Mouse (Mus musculus) stomach, adult 2 months (tissue): Measurements from ENCODE around the gene Rxrg. TPM values are rescaled to one million over a fixed set of nuclear protein-coding genes. Genes with fewer than 3 reads are reported as not detected.

ENCODE experiments used
- polyA plus RNA-seq: library from polyadenylated mRNA; depleted of rRNA; stranded (reverse); fragments of >200 nt; gene quantifications from 2 replicates; pipeline ENCODE4 v1.2.3, GENCODE M21; 2012; rRNA removed

Rxrg gene
- 0.49 and 1.1 TPM in 2 replicates for polyA plus RNA-seq

DNA sequence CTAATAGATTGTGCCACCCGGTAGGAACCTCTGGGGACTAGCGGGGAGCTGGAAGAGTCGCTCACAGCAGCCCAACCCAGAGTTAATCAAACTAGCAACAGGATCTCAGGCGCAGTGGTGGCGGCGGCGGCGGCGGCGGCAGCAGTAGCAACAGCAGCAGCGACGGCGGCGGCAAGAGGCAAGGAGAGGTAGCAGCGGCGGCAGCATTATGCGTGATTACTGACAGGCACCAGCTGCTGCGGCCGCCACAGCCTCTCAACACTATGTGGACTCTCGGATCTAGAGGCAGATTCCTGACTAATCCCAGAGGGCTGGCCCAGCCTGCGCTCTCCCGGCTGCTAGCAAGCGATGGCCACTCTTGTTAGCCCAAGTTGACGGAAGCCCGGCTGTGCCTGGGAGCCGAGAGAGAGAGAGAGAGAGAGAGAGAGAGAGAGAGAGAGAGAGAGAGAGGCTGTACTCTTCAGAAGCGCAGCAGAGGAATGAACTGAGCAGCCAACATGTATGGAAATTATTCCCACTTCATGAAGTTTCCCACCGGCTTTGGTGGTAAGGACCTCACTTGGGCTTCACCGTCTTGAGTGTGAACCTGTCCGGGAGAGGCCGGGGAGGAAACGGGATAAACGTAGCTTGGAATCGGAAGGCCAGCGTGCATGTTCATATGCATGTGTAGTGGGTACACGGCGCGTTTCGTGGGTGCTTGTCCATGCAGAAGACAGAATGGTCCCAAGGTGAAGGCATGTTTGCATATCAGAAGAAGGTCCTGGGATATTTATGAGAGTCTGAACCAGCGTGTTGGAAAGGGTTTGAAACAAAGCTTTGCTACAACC lies at the start of gene Rxrg:
Gene Rxrg, plus strand, starts transcription at position 130 of the 827 bp plus-strand sequence.

DNA sequence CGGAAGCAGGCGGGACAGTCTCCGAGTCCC lies 90.9 kb downstream of the Rxrg start, which contains the start of gene Lmx1a:
Gene Lmx1a, plus strand, starts transcription at position 6 of the 30 bp plus-strand sequence.

Other genes starting within 250 kb of the Rxrg start
- 12.5 and 15.2 TPM in 2 replicates for gene Aldh9a1, start 248.4 kb upstream of the Rxrg start, polyA plus RNA-seq
- 2,187 and 2,198 TPM in 2 replicates for gene Mgst3, start 204.5 kb upstream of the Rxrg start, polyA plus RNA-seq
- not detected in 2 replicates for gene Lrrc52, start 131.6 kb upstream of the Rxrg start, polyA plus RNA-seq
- gene Lmx1a, start 90.9 kb downstream of the Rxrg start, polyA plus RNA-seq = 0.01 and 0.10 TPM in 2 replicates